Mouse (Mus musculus): ENCODE data around the gene Zbtb20.

Zbtb20 gene

DNA sequence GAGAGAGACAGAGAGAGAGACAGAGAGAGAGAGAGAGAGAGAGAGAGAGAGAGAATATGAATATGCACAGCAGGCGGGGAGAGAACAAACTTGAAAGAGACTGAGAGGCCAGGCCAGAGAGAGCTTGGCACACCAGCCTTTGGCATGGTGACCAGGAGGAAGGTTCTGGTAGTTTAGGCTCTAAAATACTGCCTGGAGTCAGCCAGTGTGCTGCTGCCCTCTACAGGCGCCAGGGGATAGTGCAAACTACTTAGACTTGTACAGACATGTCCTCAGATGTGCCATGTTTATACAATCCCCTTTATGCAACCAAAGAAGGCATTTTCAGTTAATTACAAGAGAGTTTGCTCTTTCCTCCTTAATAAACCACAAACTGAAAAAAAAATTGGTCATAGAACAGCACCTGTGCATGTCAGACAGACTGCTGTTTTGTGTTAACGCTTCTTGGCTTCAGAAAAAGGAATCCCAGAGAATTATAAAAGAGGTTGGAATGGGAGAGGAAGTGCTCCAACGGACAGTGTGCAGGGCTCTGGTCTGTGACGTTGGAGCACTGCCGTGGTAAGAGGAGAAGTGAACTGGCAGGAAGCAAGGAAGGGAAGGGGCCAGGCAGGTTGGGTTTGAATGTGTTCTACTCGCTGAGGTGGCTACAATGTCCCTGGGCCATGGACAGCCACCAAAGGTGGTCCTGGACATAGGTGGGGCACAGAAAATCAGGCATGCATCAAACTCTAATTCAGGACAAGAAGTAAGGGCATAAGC lies 698.5 kb downstream of the Zbtb20 start:
- DNase-seq (ENCODE audit: low spot score): peak; percentile 84

DNA sequence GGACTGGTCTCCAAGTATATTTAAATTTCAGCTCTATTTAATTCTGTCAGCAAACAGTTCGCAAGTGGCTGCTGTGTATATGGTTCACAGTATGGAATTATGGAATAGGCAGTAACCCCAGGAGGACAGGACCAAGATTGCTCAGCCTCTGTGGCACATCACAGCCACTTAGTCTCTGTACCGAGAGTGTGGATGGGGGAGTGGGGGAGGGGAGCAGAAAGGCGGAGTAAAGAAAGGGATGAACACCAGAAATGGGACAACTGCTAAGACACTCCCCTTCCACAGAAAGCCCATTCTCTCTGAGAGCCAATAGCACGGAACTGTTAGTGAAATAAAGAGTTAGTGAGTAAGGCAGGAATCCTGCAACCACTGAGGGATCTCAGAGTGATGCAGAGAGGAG lies 699.4 kb downstream of the Zbtb20 start:
- DNase-seq (ENCODE audit: low spot score): no peak

DNA sequence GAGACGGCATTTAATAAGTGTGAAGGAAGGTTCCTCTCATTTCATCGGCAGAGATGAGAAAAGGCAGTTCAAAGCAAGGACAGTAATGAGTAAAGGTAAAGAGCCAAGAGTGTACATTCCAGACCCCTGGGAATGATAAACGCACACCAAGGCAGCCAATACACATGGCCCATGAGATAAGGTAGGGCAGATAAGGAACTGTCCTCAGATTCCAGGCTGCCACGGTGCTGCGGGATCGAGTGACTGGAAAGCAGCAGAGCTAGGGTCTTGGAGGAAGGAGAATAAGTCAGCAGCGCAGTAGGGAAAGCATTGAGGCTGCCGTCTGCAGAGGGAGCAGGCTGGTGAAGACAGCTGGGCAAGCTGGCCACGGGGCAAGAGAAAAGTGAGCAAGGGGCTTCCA lies 699.8 kb downstream of the Zbtb20 start:
- DNase-seq (ENCODE audit: low spot score): no peak

DNA sequence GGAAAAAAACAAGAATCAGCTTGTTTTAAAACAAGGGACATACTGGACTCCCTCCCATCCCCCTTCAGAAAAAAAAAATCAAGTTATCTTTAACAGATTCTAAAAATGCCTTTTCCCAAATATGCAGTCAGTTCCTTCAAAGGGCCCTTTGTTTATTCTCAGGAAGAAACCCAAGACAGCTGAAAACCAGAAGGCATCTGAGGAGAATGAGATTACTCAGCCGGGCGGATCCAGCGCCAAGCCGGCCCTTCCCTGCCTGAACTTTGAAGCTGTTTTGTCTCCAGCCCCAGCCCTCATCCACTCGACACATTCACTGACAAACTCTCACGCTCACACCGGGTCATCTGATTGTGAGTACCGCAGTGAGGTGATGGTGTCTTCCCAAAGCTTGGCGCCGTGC lies 701.7 kb downstream of the Zbtb20 start:
- DNase-seq (ENCODE audit: low spot score): no peak

DNA sequence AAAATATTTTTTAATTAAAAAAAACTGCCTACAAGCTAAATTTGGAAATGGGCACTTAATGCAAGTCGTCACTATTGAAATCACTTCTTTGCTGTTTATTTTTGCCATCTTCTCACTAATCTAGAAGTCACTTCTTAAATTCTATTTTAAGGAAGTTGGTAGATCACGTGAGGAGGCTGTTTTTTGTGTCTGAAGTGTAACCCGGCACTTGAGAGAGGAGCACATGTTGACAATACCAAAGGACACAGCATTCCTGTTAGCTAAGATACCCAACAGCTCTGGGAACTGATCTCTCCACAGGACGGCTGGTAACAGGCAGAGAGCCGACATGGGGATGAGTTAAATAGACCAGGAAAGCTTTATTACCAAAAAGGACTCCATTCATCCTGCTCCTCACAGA lies 702.7 kb downstream of the Zbtb20 start:
- no peak for DNase-seq (ENCODE audit: low spot score)

DNA sequence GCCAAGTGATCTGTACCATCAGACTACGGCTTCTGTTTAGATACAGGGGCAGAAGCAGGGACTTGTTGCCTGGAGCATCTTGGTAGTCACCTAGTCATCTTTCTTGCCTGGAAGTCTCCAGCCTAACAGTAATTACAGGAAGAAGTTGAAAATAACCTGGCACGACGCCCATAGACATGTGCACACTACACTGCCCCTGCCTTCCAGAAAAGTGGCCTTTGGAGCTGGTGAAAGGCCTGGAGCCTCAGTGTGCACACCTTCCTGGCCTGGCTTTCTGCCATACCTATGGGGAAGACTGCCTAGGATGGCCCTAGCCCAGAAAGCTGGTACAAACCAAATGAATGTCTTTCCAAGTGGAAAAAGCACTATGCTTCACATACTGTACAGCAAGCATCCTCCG lies 703.4 kb downstream of the Zbtb20 start:
- DNase-seq (ENCODE audit: low spot score): no peak

DNA sequence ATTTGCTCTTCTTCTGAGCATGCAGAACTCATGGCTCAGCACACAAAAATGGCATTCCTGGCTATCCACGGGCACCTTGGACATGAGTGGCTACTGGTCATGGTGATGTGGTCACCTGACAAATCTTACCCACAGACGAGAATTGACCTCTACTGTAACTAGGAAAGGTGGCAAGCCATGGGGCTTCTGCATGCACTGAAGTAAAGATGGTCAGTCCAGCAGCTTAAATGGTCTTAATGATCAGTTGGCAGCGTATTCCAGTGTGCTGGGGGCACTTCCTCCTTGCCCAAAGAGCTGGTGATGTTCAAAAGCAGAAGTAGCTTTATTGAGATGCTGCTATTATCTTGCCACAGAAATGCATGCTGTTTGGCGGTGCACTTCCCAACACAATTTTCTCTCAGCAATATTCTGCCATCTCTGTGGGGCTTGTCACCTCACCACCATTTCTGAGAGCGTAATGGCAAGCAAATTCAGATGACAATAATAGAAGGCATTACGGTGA lies 704.7 kb downstream of the Zbtb20 start:
- DNase-seq (ENCODE audit: low spot score): no peak

DNA sequence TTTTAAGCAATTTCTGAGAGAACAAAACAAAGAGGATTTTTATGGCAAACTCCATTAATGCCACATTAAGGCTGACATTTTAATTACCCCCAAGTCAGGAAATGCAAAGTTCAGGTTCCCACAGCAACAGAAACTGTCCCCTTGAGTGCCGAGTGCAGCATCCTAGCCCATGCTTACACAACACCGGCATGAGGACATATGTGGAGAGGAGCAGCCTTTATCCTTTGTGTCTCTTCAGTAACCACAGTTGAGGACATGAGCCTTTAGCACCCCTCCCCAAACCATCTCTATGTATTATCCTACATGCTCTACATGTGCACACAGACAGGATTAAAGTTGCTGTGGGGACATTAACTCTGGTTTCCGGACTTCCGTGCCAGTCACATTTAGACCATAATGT lies 705.9 kb downstream of the Zbtb20 start:
- DNase-seq (ENCODE audit: low spot score): no peak

DNA sequence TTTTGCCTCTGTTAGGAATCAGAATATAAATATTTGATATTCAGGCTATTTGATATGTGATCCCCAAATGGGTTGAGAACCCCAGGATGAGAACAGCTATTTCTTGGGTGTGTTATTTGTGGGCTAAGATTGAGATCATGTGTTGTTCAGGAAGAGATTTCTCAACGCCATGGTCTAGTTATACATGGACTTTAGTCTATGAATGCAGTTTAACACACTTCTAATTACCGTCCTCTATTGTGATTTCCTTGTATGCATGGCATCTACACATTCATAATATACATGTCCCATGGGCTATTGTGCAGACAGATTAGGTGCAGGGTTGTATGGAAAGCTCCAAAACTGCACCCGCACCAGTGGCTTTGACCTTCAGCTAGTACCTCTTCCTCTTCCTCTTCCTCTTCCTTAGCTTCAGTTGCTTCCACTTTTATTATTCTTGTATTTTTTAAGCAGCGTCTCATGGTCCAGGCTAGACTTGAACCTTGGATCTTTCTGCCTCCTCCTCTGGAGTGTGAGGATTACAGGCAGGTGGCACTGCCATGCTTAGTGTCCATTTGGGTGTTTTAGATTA lies 711.3 kb downstream of the Zbtb20 start:
- no peak for DNase-seq (ENCODE audit: low spot score)

DNA sequence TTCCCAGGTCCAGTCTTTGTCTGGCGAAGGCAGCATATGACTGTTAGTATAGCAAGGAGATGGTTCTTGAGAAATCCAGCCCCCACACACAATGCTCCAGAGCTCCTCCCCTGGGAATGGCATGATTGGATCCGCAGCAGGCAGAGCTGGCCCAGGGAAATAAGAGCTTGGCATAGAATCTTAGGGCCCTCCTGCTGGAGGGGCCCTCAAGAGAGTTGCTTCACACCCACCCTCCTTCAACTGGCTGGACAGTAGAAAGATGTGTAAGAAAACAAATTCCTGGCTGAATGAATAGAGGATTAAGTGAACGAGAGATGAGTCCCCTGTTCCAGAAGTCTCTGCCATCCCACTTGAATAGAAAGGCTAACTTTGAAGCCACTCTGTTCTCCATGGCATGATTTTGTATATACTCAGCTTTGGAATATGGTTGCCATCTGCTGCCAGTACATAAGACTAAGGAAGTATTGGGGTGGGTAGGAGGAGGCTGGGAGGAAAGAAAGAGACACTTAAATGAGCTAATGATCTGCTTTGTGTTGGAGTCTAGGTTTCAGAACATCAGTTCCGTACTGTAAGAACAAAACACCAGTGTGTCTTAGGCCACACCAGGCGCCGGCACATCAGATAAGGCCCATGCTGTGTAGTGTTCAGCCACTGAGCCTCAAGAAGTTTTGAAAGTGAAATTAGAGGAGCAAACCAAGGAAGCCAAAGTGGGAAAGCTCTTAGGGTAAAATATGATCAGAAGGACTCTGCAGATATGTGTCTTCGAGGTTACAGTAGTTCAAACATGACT lies 715.2 kb downstream of the Zbtb20 start:
- no peak for DNase-seq (ENCODE audit: low spot score)

DNA sequence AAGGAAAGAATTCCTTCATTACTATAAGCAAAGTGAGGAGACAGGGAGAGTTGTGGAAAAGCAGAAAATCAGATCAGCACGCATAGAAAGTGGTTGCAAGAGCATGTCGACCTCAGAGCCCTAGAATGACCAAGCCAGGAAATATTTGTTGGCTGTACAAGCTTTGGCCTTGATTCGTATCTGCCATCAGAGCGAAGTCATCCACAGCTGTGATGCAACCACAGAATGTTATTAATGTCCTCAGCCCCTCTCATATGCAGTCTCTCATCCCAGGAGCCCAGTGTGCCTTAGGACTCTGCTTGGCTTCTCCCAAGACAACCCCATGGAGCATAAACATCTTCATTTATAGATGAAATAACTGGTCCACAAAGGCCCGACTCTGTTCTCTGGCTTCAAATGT lies 716.4 kb downstream of the Zbtb20 start:
- no peak for DNase-seq (ENCODE audit: low spot score)

DNA sequence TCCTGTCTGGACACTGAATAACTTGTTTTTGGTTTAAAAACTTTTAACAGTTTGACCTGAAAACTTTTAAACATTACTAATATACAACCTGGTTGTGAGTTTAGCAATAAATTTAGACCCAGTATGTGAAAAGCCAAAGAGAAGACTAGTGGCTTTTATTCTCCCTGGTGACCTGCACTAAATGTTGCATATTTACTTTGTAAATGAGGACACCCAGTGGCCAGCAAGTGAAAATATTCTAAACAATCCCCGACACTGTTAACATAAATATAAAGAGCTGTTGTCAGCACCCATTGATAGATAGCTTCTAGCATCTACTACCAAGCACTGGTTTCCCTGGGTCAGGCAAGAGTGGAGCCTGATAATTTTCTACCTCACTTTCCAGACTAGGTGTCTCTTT lies 717.1 kb downstream of the Zbtb20 start:
- no peak for DNase-seq (ENCODE audit: low spot score)

DNA sequence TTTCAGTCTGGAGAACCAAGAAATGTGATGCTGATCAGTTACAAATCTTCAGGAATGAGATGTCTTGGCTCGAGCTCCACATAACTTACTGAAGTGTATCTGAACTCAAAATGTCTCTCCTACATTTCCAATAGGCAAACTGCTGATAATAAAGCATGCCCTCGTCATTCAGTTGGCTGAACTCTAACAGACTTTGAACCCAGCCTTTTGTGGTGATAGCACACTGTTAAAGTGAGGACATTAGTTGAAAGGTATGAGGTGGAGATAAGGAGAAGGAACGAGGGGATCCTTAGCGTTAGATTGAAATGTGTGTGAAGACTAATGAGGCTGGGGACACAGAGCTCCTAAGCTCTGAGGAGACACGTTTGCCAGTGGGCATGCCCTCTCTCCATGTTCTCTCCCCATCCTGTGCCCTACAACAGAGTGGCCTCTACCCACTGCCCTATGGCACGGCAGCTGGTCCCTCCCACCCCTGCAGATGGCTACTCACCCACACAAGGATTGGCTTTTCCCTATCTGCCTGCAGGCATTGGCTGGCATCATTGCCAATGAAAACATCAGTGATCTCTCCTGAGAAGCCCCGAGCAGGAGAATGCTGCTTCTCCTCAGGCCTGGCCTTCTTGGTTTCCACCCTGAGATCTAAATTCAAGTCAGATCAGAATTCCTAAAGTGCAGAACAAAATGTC lies 721.8 kb downstream of the Zbtb20 start:
- DNase-seq (ENCODE audit: low spot score): no peak

DNA sequence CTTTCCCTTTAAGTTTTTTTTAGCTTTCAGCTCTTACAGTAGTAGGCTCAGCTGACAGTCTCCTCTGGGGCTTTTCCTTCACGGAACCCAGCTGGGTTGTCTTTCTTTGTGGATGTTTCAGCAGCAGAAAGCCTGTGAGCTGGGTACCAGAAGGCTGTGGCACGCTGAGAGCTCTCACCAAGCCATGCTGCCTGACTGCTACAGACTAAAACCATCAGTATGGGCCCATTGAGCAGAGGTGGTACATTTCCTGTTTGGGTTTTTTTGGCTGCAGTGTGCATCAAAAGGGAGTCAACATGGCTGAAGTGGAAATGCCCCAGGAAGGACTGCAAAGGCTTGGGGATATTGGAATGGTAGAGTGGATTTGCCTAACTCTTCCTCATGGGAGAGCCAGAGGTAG lies 724.0 kb downstream of the Zbtb20 start:
- DNase-seq (ENCODE audit: low spot score): no peak

DNA sequence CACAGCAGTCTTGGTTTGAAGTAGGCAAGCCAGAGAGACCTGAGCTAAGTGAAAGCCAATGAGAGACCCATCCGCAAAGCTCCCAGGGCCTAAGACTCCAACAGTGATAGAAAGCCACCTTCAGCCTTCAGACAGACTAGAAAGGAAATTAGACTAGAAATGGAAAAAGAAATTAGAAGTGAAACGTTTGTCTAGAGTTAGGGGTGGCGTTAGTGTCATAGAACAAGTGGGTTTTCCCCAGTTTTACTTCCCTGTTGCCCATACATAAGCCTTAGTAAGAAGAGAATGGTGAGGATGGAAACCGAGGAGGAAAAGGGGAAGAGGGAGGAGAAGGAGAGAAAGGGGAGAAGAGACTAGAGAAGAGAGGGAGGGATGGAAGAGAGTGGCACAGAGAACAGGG lies 726.9 kb downstream of the Zbtb20 start:
- no peak for DNase-seq (ENCODE audit: low spot score)

DNA sequence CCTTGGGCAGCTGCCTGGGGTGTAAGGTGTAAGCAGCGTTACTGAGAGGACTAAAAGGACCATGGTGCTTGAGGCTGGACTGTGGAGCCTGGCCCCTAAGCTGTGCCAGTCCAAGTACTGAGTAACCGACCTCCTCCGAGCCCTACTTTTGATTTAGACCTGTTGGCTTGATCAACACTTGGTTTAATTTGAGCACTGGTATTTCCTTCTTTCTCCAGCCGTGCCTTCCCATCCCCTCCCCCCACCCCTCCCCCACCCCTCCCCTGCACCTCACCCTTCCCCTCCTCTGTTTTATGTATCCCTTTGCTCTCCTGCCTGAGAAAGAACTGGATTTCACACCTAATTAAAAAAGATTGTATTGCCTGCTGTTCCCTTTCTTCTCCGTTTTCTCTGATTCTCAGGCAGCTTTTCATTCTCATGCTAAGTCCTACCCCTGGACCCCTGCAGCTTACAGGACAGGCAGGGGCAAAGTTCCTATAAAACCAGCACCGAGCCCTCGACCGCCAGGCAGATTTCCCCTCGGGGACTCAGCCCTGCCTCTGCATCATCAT lies 728.0 kb downstream of the Zbtb20 start:
- DNase-seq (ENCODE audit: low spot score): no peak

DNA sequence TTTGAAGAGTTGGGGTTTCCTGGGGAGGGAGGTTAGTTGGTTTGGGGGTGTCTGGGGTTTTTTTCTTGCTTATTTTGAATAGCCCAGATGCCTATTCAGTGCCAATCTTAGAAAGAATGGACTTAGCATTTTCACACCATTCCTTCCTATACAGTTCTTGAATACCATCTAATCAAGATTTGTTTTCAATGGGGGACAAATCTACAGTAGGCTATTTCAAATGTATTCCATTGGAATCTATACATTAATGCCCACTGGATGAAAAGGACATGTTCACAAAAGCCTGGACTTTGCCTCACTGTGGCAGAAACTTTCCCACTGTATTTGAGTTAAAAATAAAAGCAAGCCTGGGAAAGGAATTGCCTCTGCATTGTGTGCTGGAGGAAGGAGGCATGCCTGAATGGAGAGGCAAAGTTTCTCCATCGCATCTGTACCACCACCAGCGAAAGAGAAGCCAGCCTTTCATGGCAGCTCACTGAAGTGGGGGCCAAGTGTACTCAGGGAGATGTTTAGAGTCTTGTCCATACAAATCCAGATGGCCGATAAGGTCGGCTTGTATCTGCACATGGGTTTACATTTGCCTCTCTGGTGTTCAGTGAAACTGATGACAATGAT lies 728.8 kb downstream of the Zbtb20 start:
- DNase-seq (ENCODE audit: low spot score): no peak

DNA sequence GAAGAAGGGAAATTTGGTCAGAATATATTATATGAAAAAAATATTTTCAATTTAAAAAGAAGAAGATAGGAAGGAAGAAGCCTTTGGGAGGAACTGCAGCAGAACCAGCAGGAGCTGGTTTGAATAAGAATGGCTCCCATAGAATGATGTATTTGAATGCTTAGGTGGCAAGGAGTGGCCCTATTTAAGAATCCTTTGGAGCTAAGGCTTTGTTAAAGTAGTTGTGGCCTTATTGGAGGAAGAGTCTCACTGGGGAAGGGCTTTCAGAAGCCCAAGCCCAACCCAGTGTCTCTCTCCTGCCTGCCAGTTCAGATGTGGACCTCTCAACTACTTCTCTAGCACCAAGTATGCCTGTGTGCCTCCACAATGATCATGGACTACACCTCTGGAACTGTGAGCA lies 731.4 kb downstream of the Zbtb20 start:
- DNase-seq (ENCODE audit: low spot score): no peak

DNA sequence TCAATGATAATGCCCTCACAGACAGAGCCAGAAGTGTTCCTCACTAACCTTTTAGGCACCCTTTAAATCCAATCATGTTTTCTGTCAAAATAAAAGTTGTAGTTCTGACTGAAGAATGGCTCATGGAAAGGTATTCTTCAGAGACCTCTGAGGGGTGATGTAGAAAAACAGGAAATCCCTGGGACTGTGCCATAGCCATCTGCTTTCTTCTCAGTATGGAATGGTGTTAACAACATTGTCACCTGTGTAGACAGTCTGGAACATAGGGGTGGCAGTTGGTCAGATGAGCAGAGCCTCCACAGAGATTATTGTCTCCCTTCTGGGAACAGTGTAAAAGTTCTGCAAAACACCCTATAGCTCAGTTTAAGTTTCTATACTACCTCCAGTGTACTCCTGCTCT lies 732.4 kb downstream of the Zbtb20 start:
- DNase-seq (ENCODE audit: low spot score): no peak

DNA sequence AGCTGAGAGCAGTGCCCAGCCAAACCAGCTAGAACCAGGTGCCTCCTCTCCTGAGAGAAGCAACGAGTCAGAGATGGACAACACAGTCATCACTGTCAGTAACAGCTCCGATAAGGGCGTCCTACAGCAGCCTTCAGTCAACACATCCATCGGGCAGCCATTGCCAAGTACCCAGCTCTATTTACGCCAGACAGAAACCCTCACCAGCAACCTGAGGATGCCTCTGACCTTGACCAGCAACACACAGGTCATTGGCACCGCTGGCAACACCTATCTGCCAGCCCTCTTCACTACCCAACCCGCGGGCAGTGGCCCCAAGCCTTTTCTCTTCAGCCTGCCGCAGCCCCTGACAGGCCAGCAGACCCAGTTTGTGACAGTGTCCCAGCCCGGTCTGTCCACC lies 734.7 kb downstream of the Zbtb20 start:
- no peak for DNase-seq (ENCODE audit: low spot score)

DNA sequence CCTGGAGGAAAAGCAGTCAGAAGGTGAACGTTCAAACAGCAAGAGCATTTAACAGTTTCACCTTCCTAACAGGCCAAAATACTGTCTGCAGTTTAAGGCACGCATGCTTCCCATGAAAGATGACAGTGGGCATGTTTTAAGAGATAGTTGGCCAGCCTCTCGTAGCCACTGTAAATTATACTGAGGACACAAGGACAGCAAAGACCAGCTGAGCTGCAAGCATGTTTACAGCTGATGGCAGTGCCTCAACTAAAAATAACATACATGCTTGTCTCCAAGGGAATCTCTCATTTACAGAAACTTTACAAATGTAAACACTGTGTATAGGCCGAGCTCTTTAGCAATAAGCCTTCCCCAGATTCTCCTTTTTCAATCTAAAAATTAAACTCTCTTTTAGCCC lies 740.7 kb downstream of the Zbtb20 start:
- DNase-seq (ENCODE audit: low spot score): no peak

DNA sequence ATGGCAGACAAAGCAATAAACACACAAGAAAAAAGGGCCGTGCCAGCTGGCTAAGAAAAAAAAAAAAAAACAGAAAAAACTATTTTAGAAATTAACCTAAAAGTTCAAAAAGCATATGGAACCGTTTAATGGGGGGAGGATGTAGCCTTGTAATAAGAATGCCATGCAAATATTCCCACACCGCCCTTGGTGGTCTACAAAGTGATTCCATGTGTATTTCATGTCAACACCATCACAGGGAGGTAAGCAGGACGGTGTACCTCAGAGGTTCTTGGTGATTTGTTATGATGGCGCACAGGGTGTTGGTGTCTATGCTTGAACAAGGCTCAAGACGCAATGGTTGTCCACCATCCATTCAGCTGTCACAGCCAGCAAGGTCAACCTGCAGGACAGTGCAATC lies 741.7 kb downstream of the Zbtb20 start:
- DNase-seq (ENCODE audit: low spot score): no peak

Measured in left cerebral cortex, adult 11 months (tissue).